Mouse (Mus musculus): ENCODE measurements at regions not wholly inside any gene's neighbourhood (a gene's known extent, or its start where the extent isn't known, plus 50 kb on each side); places are given as distances from the start of the nearest gene placed in this dataset.

DNA sequence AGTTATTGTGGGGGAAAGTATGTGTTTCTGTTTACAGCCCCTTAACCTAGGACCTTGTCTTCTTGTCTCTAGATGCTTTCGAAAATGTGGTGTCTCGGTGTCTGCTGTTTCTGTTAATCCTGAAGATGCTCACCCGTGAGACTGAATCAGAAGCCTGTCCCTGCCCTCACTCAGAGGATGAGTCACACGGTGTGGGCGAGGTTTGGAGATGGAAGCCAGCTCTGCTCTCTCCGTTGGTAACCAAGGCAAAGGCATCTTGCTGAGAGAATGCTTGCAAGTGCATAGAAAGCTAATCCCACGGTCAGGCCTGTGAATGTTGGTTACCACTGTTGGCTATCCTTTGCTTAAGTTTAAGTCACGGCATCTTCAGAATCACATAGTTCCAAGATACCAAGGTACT is 72.9 kb upstream of the Scel start:
- no peaks in the 10 kb centered on the region for H3K27me3 ChIP-seq (ENCODE audit: control insufficient read depth, insufficient read depth, low read length)
- WGBS, result 85% methylated on average over 8 of the region's 8 CpGs
- H3K27ac ChIP-seq (ENCODE audit: insufficient read depth, low read depth, low read length), result no peak overlapping the region
- no peak overlapping the region for H3K4me3 ChIP-seq (ENCODE audit: low read depth, low read length)
- H3K4me1 ChIP-seq (ENCODE audit: control insufficient read depth, insufficient read depth, insufficient read length, low read length), result no peaks in the 10 kb centered on the region
- TF ChIP-seq CTCF (IDR thresholded peaks at IDR 0.05; ENCODE audit: extremely low read depth, insufficient read length, insufficient replicate concordance, low read depth, low read length) (no peak), POLR2A (IDR thresholded peaks at IDR 0.05; ENCODE audit: low read depth, low read length) (no peak)
- no peaks in the 10 kb centered on the region for H3K36me3 ChIP-seq (ENCODE audit: control insufficient read depth, insufficient read depth, low read length)

DNA sequence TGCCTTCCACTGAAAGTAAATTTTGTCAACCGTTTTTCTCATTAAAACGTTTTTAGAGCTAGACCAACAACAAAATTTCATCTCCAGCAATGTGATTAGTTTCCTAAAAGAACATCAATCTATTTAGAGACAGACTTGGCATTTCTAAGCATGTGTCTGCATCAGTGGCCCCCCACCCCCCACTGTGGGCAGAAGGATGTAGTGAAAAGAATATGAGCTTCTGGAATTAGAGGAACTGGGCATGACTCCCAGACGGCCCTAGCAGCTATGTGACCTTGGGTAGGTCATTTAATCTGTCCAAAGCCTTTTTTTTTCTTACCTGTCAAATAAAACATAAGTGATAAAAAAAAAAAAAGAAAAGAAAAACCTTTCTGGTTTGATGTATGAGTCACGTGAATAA is 78.9 kb upstream of the Scel start:
- H3K4me3 ChIP-seq (ENCODE audit: low read depth, low read length), result no peak overlapping the region
- no peaks in the 10 kb centered on the region for H3K27me3 ChIP-seq (ENCODE audit: control insufficient read depth, insufficient read depth, low read length)
- no peak overlapping the region for H3K27ac ChIP-seq (ENCODE audit: insufficient read depth, low read depth, low read length)
- H3K4me1 ChIP-seq (ENCODE audit: control insufficient read depth, insufficient read depth, insufficient read length, low read length), result no peaks in the 10 kb centered on the region
- TF ChIP-seq POLR2A (IDR thresholded peaks at IDR 0.05; ENCODE audit: low read depth, low read length) (no peak), CTCF (IDR thresholded peaks at IDR 0.05; ENCODE audit: extremely low read depth, insufficient read length, insufficient replicate concordance, low read depth, low read length) (no peak)
- WGBS, result 57% methylated on average over 4 of the region's 4 CpGs
- no peaks in the 10 kb centered on the region for H3K36me3 ChIP-seq (ENCODE audit: control insufficient read depth, insufficient read depth, low read length)

DNA sequence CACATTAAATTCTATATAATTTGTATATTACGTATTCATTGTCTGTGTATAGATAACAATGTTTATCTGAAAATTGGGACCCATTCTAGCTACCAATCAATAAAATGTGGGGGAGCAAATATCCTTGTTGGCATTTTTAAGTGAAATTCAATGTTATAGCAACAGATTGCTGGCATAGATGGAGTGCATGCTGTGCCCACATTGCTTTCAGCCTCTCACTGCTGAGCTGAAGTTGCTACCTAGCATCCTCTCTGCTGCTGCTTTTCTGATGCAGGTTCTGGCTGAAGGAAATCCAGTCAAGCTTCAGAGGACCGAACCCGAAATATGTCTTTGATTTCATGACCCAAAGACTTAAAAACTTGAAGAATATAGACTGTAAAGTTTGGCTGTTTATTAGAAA is 80.0 kb upstream of the Scel start:
- Histone ChIP-seq H3K4me1 (ENCODE audit: control insufficient read depth, insufficient read depth, insufficient read length, low read length) (no peaks in the 10 kb centered on the region), H3K27ac (ENCODE audit: insufficient read depth, low read depth, low read length) (no peak overlapping the region), H3K4me3 (ENCODE audit: low read depth, low read length) (no peak overlapping the region), H3K36me3 (ENCODE audit: control insufficient read depth, insufficient read depth, low read length) (no peaks in the 10 kb centered on the region), H3K27me3 (ENCODE audit: control insufficient read depth, insufficient read depth, low read length) (no peaks in the 10 kb centered on the region)
- 78% methylated on average over 3 of the region's 3 CpGs for WGBS
- TF ChIP-seq POLR2A (IDR thresholded peaks at IDR 0.05; ENCODE audit: low read depth, low read length) (no peak), CTCF (IDR thresholded peaks at IDR 0.05; ENCODE audit: extremely low read depth, insufficient read length, insufficient replicate concordance, low read depth, low read length) (no peak)

DNA sequence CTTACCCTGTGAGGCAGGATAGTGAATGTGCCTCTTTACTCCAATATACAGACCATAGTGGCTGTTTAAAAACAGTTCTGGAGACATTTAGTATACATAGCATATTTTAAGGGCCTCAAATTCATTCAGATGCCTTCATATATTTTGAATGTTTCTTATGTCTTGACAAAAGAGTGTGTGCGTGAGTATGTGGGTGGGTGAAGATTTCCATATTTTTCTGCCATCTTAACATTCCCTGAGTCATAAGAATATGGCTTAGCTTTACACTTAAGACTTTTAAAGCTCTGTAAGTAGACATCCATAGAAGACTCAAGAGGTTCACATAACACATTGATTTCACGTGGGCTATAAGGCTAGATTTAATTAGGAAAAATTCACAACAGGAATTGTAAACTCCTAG is 81.3 kb upstream of the Mycbp2 start:
- H3K27me3 ChIP-seq (ENCODE audit: control insufficient read depth, insufficient read depth, low read length), result no peaks in the 10 kb centered on the region
- 87% methylated on average over 2 of the region's 2 CpGs for WGBS
- H3K4me3 ChIP-seq (ENCODE audit: low read depth, low read length), result no peak overlapping the region
- TF ChIP-seq POLR2A (IDR thresholded peaks at IDR 0.05; ENCODE audit: low read depth, low read length) (no peak), CTCF (IDR thresholded peaks at IDR 0.05; ENCODE audit: extremely low read depth, insufficient read length, insufficient replicate concordance, low read depth, low read length) (no peak)
- H3K27ac ChIP-seq (ENCODE audit: insufficient read depth, low read depth, low read length), result no peak overlapping the region
- no peaks in the 10 kb centered on the region for H3K4me1 ChIP-seq (ENCODE audit: control insufficient read depth, insufficient read depth, insufficient read length, low read length)
- no peaks in the 10 kb centered on the region for H3K36me3 ChIP-seq (ENCODE audit: control insufficient read depth, insufficient read depth, low read length)

DNA sequence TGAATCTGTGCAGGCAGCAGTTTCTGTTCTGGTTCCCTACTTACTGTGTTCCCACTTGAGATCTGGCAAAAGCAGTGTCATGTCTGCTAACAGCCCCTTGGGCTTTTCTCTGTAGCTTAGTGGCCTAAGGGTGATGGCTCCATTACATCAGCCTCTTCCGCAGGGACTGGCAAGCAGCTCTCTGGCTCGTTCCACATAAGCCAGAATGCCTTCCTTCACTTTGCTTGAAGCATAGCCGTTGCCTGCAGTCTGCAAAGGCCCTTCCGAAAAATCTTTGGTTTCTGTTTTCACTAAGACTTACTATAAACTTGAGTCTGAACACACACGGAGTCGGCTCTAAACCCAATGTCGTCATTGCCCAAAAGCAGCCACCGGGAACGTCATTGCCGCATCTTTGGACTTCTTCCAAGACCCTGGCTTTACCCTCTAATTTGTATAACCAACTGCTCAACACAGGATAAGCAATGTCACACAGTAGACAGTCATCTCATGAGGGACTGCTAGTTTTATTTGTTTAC is 74.8 kb upstream of the Mycbp2 start:
- Histone ChIP-seq H3K27me3 (ENCODE audit: control insufficient read depth, insufficient read depth, low read length) (no peaks in the 10 kb centered on the region), H3K27ac (ENCODE audit: insufficient read depth, low read depth, low read length) (peak overlapping the region; percentile 49), H3K4me3 (ENCODE audit: low read depth, low read length) (peak overlapping the region; percentile 23; the same call in 1 of the 2 replicates), H3K36me3 (ENCODE audit: control insufficient read depth, insufficient read depth, low read length) (no peaks in the 10 kb centered on the region), H3K4me1 (ENCODE audit: control insufficient read depth, insufficient read depth, insufficient read length, low read length) (peaks cover 1% of the 10 kb centered on the region; the same call in 1 of the 2 replicates)
- 75% methylated on average over 10 of the region's 10 CpGs for WGBS
- no peak for TF ChIP-seq POLR2A (IDR thresholded peaks at IDR 0.05; ENCODE audit: low read depth, low read length)
- no peak for TF ChIP-seq CTCF (IDR thresholded peaks at IDR 0.05; ENCODE audit: extremely low read depth, insufficient read length, insufficient replicate concordance, low read depth, low read length)

DNA sequence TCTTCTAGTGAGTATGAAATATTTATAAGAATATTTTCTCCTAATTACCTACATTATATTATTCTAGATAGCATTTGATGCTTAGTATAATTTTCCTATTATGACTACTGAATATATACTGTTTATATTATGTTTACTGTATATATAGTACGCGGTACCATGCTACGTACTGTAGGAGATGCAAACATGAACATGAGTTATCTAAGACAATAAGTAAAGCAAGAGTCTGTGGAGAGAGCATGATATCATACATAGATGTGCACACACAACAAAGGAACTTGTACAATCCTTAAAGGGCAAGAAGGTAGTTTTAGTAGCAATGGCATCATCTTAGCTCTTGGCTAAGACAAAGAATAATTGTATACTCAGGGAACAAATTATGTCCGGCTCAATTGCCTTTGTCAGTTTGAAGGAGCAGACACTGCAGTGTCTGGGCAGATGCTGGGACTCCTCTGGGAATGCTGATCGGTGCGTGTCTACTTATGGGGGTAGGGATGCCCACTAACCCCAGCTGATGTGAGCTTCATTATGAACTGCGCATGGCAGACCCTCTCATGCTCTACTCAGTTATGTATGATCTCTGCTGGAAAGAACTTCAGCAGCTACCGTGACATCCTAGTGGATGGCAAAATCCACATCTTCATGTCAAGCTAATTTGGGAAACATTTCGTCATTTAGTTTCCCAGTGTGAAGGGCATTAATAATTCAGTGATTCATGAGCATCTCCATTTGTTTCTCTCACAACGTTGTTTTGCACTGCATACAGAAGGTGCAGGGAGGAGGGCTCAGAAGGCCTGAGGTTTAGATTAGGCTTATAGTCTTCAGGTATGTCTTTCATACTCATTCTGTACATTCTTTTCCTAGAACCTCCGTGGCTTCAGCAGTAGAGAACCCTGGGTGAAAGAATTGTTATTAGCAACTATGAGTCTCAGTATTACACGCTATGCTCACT is 70.8 kb upstream of the Mycbp2 start:
- no peaks in the 10 kb centered on the region for H3K27me3 ChIP-seq (ENCODE audit: control insufficient read depth, insufficient read depth, low read length)
- 86% methylated on average over 12 of the region's 12 CpGs for WGBS
- no peak overlapping the region for H3K4me3 ChIP-seq (ENCODE audit: low read depth, low read length)
- H3K4me1 ChIP-seq (ENCODE audit: control insufficient read depth, insufficient read depth, insufficient read length, low read length), result peaks cover 1% of the 10 kb centered on the region; the same call in 1 of the 2 replicates
- H3K27ac ChIP-seq (ENCODE audit: insufficient read depth, low read depth, low read length), result no peak overlapping the region
- TF ChIP-seq POLR2A (IDR thresholded peaks at IDR 0.05; ENCODE audit: low read depth, low read length), result no peak
- TF ChIP-seq CTCF (IDR thresholded peaks at IDR 0.05; ENCODE audit: extremely low read depth, insufficient read length, insufficient replicate concordance, low read depth, low read length), result no peak
- H3K36me3 ChIP-seq (ENCODE audit: control insufficient read depth, insufficient read depth, low read length), result no peaks in the 10 kb centered on the region

DNA sequence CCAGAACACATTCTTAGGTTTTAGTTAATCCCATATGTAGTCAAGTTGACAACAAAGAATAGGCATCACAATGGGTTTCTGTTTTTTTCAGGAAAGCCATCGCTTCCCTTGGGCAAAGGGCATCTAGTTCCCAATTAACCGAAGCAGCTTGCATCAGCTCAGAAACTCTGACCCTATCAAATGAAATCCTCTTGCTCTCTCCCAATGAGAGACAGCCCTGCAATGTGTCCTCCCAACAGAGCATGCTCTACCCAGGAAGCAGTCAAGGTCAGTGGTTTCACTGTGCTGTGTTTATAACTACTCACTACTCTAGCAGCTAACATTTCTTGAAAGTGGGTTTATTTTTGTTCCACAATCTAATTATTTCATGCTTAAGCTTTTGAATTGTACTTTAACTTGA is 58.0 kb upstream of the Mycbp2 start:
- no peaks in the 10 kb centered on the region for H3K27me3 ChIP-seq (ENCODE audit: control insufficient read depth, insufficient read depth, low read length)
- H3K36me3 ChIP-seq (ENCODE audit: control insufficient read depth, insufficient read depth, low read length), result no peaks in the 10 kb centered on the region
- H3K4me1 ChIP-seq (ENCODE audit: control insufficient read depth, insufficient read depth, insufficient read length, low read length), result no peaks in the 10 kb centered on the region
- H3K4me3 ChIP-seq (ENCODE audit: low read depth, low read length), result no peak overlapping the region
- TF ChIP-seq CTCF (IDR thresholded peaks at IDR 0.05; ENCODE audit: extremely low read depth, insufficient read length, insufficient replicate concordance, low read depth, low read length), result no peak
- TF ChIP-seq POLR2A (IDR thresholded peaks at IDR 0.05; ENCODE audit: low read depth, low read length), result no peak
- no peak overlapping the region for H3K27ac ChIP-seq (ENCODE audit: insufficient read depth, low read depth, low read length)
- WGBS, result 78% methylated on average over 2 of the region's 2 CpGs

Data from small intestine, adult 2 months (tissue).